Mouse (Mus musculus): Measurements from ENCODE around the gene Nt5m. TPM values are rescaled to one million over a fixed set of nuclear protein-coding genes. Genes with fewer than 3 reads are reported as not detected.

Gene Nt5m
- polyA plus RNA-seq, 1 experiment from 2014 or later: 31.6 TPM

- Histone ChIP-seq H3K4me1 (ENCODE audit: control insufficient read depth, insufficient read depth, low read length) (peaks cover 14% of the 10 kb centered on the region), H3K9me3 (replicated peaks; ENCODE audit: control insufficient read depth, low read length) (no peaks in the 10 kb centered on the region), H3K27ac (ENCODE audit: low read length) (peak overlapping the region; percentile 97), H3K36me3 (ENCODE audit: control insufficient read depth, insufficient read depth, low read length) (peaks cover 6% of the 10 kb centered on the region; the same call in 1 of the 2 replicates), H3K27me3 (ENCODE audit: control insufficient read depth, insufficient read depth, low read length) (no peaks in the 10 kb centered on the region), H3K4me2 (ENCODE audit: low read depth, low read length) (peak overlapping the region; percentile 78), H3K4me3 (replicated peaks; ENCODE audit: low read length) (peak overlapping the region; percentile 76), H3K9ac (ENCODE audit: low read length) (peak overlapping the region; percentile 98)
- WGBS: under 1% methylated on average over 15 of the region's 15 CpGs
- ATAC-seq (ENCODE audit: insufficient read depth, low FRiP score): peak; percentile 35
Observed at GRCm38 (mm10) chr11:59809071-59809669, 30.1 kb upstream of the Nt5m start.

DNA sequence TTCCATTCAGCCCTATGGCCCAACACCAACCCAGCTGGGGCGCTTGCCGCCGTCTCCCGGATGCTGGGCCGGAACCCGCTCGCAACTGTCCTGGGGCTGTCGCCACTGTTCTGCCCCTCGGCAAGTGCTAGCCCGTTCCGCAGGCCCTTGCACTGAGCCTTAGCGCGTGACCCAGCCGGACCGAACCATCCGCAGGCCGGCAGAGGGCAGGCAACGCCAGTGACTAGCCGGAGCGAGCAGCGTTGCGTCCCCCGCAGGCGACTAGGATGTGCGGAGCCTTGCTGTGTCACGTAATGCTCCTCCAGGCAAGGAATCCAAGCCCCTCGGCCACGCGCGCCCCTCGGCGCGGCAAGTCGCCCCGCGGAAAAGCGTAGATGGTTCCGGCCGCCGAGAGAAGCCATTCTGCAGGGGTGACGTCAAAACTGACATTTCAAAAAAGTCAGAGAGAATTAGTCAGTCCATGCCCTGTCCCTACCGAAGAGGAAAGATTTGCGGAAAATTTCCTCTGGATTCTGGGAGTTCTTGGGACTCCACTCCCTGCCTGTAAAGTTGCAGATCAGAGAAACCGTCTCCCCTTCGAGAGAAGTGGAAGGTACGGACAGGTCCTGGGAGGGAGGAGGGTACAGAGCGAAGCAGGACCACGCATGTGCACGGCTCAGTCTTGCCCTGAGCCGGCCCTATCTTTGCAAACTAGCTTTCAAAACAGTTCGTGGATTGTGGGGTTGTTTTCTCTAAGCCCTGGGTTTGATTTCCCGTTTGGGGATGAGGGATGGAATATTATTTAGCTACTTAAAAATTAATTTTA, 29.4 kb upstream of the Nt5m start, which contains the start of gene Flcn:
TSS of gene Flcn (minus strand) at position 347 of the 805 bp plus-strand sequence.
- ATAC-seq (ENCODE audit: insufficient read depth, low FRiP score): peak; percentile 94
- WGBS: under 1% methylated on average over 52 of the region's 52 CpGs
- Histone ChIP-seq H3K9me3 (replicated peaks; ENCODE audit: control insufficient read depth, low read length) (no peaks in the 10 kb centered on the region), H3K4me2 (ENCODE audit: low read depth, low read length) (peak within 1 kb of the TSS; percentile 78), H3K4me3 (replicated peaks; ENCODE audit: low read length) (peak within 1 kb of the TSS; percentile 76), H3K9ac (ENCODE audit: low read length) (peak within 1 kb of the TSS; percentile 98), H3K27me3 (ENCODE audit: control insufficient read depth, insufficient read depth, low read length) (no peaks in the 10 kb centered on the region), H3K4me1 (ENCODE audit: control insufficient read depth, insufficient read depth, low read length) (peaks cover 14% of the 10 kb centered on the region), H3K27ac (ENCODE audit: low read length) (peak within 1 kb of the TSS; percentile 97), H3K36me3 (ENCODE audit: control insufficient read depth, insufficient read depth, low read length) (0 out of 2 replicates have a peak, but pooled peaks cover under 1% of the 10 kb centered on the region)

DNA sequence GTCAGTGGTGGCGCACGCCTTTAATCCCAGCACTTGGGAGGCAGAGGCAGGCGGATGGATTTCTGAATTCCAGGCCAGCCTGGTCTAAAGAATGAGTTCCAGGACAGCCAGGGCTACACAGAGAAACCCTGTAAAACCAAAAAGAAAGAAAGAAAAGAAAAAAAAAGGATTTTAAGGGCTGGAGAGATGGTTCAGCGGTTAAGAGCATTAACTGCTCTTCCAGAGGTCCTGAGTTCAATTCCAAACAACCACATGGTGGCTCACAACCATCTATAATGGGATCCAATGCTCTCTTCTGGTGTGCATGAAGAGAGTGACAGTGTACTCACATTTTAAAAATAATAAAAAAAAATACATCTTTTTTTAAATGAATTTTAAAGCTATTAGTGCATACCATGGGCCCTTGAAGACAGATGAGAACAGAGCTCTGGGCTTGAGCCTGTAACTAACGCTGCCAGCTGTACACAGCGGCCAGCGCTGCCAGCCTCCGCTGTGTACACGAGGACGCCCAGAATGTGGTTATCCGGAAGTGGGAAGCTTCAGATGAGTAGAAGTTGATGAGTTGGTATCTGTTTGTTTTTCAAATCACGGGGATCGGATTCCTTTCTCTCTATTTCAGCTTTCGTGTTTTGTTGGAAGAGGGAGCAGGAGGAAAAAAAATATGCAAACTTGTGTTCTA, 28.6 kb upstream of the Nt5m start:
- peak overlapping the region; percentile 78 for H3K4me2 ChIP-seq (ENCODE audit: low read depth, low read length)
- no peak for ATAC-seq (ENCODE audit: insufficient read depth, low FRiP score)
- no peaks in the 10 kb centered on the region for H3K36me3 ChIP-seq (ENCODE audit: control insufficient read depth, insufficient read depth, low read length)
- peak overlapping the region; percentile 98 for H3K9ac ChIP-seq (ENCODE audit: low read length)
- H3K27ac ChIP-seq (ENCODE audit: low read length): peak overlapping the region; percentile 97
- 54% methylated on average over 14 of the region's 14 CpGs for WGBS
- no peaks in the 10 kb centered on the region for H3K27me3 ChIP-seq (ENCODE audit: control insufficient read depth, insufficient read depth, low read length)
- peak overlapping the region; percentile 76 for H3K4me3 ChIP-seq (replicated peaks; ENCODE audit: low read length)
- H3K4me1 ChIP-seq (ENCODE audit: control insufficient read depth, insufficient read depth, low read length): peaks cover 14% of the 10 kb centered on the region
- H3K9me3 ChIP-seq (replicated peaks; ENCODE audit: control insufficient read depth, low read length): no peaks in the 10 kb centered on the region

- Histone ChIP-seq H3K4me2 (ENCODE audit: low read depth, low read length) (no peak overlapping the region), H3K4me1 (ENCODE audit: control insufficient read depth, insufficient read depth, low read length) (peaks cover 14% of the 10 kb centered on the region), H3K9ac (ENCODE audit: low read length) (no peak overlapping the region), H3K36me3 (ENCODE audit: control insufficient read depth, insufficient read depth, low read length) (no peaks in the 10 kb centered on the region), H3K4me3 (replicated peaks; ENCODE audit: low read length) (no peak overlapping the region), H3K27ac (ENCODE audit: low read length) (no peak overlapping the region), H3K27me3 (ENCODE audit: control insufficient read depth, insufficient read depth, low read length) (no peaks in the 10 kb centered on the region), H3K9me3 (replicated peaks; ENCODE audit: control insufficient read depth, low read length) (no peaks in the 10 kb centered on the region)
- WGBS: 60% methylated on average over 4 of the region's 4 CpGs
- ATAC-seq (ENCODE audit: insufficient read depth, low FRiP score): no peak
Observed at GRCm38 (mm10) chr11:59811211-59811610, 28.0 kb upstream of the Nt5m start.

DNA sequence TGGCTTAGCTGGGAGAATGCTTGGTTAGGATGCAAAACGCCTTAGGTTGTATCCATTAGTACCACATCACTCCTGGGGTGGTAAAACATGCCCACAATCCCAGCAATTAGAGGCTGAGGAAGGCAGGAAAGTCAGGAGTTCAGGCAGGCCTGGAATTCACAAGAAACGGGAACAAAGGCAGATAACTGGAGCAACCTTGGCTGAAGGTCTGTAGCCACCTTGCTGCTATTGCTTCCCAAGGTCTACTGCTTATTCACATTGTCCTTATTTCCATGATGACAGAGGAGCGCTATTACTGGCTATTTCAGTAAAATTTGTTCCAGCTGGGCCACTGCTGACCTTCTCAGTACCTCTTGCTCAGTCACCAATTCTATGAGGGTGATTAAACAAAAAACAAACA, 26.0 kb upstream of the Nt5m start:
- Histone ChIP-seq H3K9me3 (replicated peaks; ENCODE audit: control insufficient read depth, low read length) (no peaks in the 10 kb centered on the region), H3K27ac (ENCODE audit: low read length) (no peak overlapping the region), H3K36me3 (ENCODE audit: control insufficient read depth, insufficient read depth, low read length) (no peaks in the 10 kb centered on the region), H3K27me3 (ENCODE audit: control insufficient read depth, insufficient read depth, low read length) (no peaks in the 10 kb centered on the region), H3K4me1 (ENCODE audit: control insufficient read depth, insufficient read depth, low read length) (peaks cover 14% of the 10 kb centered on the region), H3K4me2 (ENCODE audit: low read depth, low read length) (no peak overlapping the region), H3K9ac (ENCODE audit: low read length) (no peak overlapping the region), H3K4me3 (replicated peaks; ENCODE audit: low read length) (no peak overlapping the region)
- WGBS: 62% methylated on average over 3 of the region's 3 CpGs
- no peak for ATAC-seq (ENCODE audit: insufficient read depth, low FRiP score)

- Histone ChIP-seq H3K4me3 (replicated peaks; ENCODE audit: low read length) (no peak overlapping the region), H3K27me3 (ENCODE audit: control insufficient read depth, insufficient read depth, low read length) (no peaks in the 10 kb centered on the region), H3K4me1 (ENCODE audit: control insufficient read depth, insufficient read depth, low read length) (peaks cover 7% of the 10 kb centered on the region; the same call in 1 of the 2 replicates), H3K4me2 (ENCODE audit: low read depth, low read length) (no peak overlapping the region), H3K27ac (ENCODE audit: low read length) (no peak overlapping the region), H3K9ac (ENCODE audit: low read length) (no peak overlapping the region), H3K9me3 (replicated peaks; ENCODE audit: control insufficient read depth, low read length) (no peaks in the 10 kb centered on the region), H3K36me3 (ENCODE audit: control insufficient read depth, insufficient read depth, low read length) (0 out of 2 replicates have a peak, but pooled peaks cover 3% of the 10 kb centered on the region)
- WGBS: 95% methylated on average over 1 of the region's 1 CpGs
- ATAC-seq (ENCODE audit: insufficient read depth, low FRiP score): no peak
Observed at GRCm38 (mm10) chr11:59814311-59814710, 24.9 kb upstream of the Nt5m start.

DNA sequence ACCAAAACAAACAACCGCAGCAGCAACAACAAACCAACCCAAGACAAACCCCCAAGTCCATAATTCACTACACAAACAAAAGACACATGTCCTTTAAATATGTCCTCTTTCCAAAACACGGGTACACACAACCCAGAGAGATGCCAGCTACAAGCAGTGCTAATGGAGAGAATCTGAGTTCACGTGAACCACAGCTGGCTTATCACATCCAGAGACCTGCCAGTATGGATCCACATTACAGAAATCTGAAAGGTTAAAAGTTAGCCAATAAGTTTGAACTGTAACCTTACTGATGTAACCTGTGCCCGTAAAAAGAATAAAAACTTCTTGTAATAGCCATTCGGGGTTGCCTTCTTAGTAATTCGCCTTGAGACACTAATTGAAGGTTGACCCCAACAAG, 24.3 kb upstream of the Nt5m start:
- 0 out of 2 replicates have a peak, but pooled peaks cover 8% of the 10 kb centered on the region for H3K36me3 ChIP-seq (ENCODE audit: control insufficient read depth, insufficient read depth, low read length)
- no peak for ATAC-seq (ENCODE audit: insufficient read depth, low FRiP score)
- no peaks in the 10 kb centered on the region for H3K27me3 ChIP-seq (ENCODE audit: control insufficient read depth, insufficient read depth, low read length)
- no peaks in the 10 kb centered on the region for H3K9me3 ChIP-seq (replicated peaks; ENCODE audit: control insufficient read depth, low read length)
- no peak overlapping the region for H3K4me2 ChIP-seq (ENCODE audit: low read depth, low read length)
- H3K4me3 ChIP-seq (replicated peaks; ENCODE audit: low read length): no peak overlapping the region
- WGBS: 85% methylated on average over 6 of the region's 6 CpGs
- no peak overlapping the region for H3K9ac ChIP-seq (ENCODE audit: low read length)
- H3K4me1 ChIP-seq (ENCODE audit: control insufficient read depth, insufficient read depth, low read length): peaks cover 7% of the 10 kb centered on the region; the same call in 1 of the 2 replicates
- H3K27ac ChIP-seq (ENCODE audit: low read length): no peak overlapping the region

- Histone ChIP-seq H3K4me1 (ENCODE audit: control insufficient read depth, insufficient read depth, low read length) (peaks cover 7% of the 10 kb centered on the region; the same call in 1 of the 2 replicates), H3K9ac (ENCODE audit: low read length) (no peak overlapping the region), H3K36me3 (ENCODE audit: control insufficient read depth, insufficient read depth, low read length) (peaks cover 8% of the 10 kb centered on the region; the same call in 1 of the 2 replicates), H3K4me2 (ENCODE audit: low read depth, low read length) (no peak overlapping the region), H3K27ac (ENCODE audit: low read length) (no peak overlapping the region), H3K4me3 (replicated peaks; ENCODE audit: low read length) (no peak overlapping the region), H3K9me3 (replicated peaks; ENCODE audit: control insufficient read depth, low read length) (no peaks in the 10 kb centered on the region), H3K27me3 (ENCODE audit: control insufficient read depth, insufficient read depth, low read length) (no peaks in the 10 kb centered on the region)
- 83% methylated on average over 6 of the region's 6 CpGs for WGBS
- no peak for ATAC-seq (ENCODE audit: insufficient read depth, low FRiP score)
Observed at GRCm38 (mm10) chr11:59815482-59816065, 23.7 kb upstream of the Nt5m start.

Measured in stomach, embryonic 16.5 days (tissue).